Mouse (Mus musculus) Patski (cell line): ENCODE measurements around the gene Cdh22. TPM values are rescaled to one million over a fixed set of nuclear protein-coding genes. Genes with fewer than 3 reads are reported as not detected.

ENCODE experiments used
- ATAC-seq: fragments of 100-300 bp; one replicate; pipeline ENCODE4 v1.8.0; 2021
- CTCF ChIA-PET: fragments of 350-600 bp; sonication (Branson Sonifier 250); formaldehyde crosslinking; loops from one replicate; lab custom pipeline; 2022; ENCODE audit warnings: inconsistent platforms; lab: Charles Lee
- POLR2A ChIA-PET: fragments of 350-600 bp; sonication (Branson Sonifier 250); formaldehyde crosslinking; loops from one replicate; lab custom pipeline; 2022; ENCODE audit warnings: antibody characterized with exemption, inconsistent platforms; lab: Charles Lee
- DNase-seq: peaks from one replicate; pipeline ENCODE4 v3.0.0-alpha.2; 2011; ENCODE audit warnings: low read depth, low spot score
- H3K27me3 ChIP-seq: fragments of 371-371 bp; one replicate; pipeline ENCODE4 v1.5.1; 2021
- CTCF ChIP-seq: fragments of 100-300 bp; IDR thresholded peaks from one replicate; pipeline ENCODE4 v1.5.1; 2021
- in situ Hi-C: fragments of 300-500 bp; cut with MboI; formaldehyde crosslinking; loops from 3 replicates; pipeline ENCODE4 v1.11.1; 2018; ENCODE audit warnings: low pct_unique_long_range_greater_than_20kb, mixed read lengths
- polyA plus RNA-seq: library from polyadenylated mRNA; unstranded; gene quantifications from one replicate; pipeline ENCODE4 v1.2.3, GENCODE M21; 2021

Gene Cdh22
- not detected for polyA plus RNA-seq

- in situ Hi-C loops, result no loop called here
- CTCF ChIA-PET, result no interaction called here
- ATAC-seq (peak; percentile 52), DNase-seq (no peak)
- no peak for TF ChIP-seq CTCF
- peaks cover 64% of the 10 kb centered on the region for H3K27me3 ChIP-seq
- POLR2A ChIA-PET, result no interaction called here
Measured at GRCm38 (mm10) chr2:165234613-165235291, at the start of gene Cdh22. Gene Cdh22 (minus strand): TSS chr2:165234853.

- H3K27me3 ChIP-seq, result no peaks in the 10 kb centered on the region
- ATAC-seq (no peak), DNase-seq (no peak)
- TF ChIP-seq CTCF, result no peak
- in situ Hi-C loops, result no loop called here
- POLR2A ChIA-PET, result no interaction called here
- CTCF ChIA-PET, result no interaction called here
Measured at GRCm38 (mm10) chr2:165284377-165284776, 49.7 kb upstream of the Cdh22 start.

- no peak for ATAC-seq
- CTCF ChIA-PET, result no interaction called here
- in situ Hi-C loops, result no loop called here
- DNase-seq, result no peak
- no peak for TF ChIP-seq CTCF
- POLR2A ChIA-PET, result no interaction called here
- H3K27me3 ChIP-seq, result no peaks in the 10 kb centered on the region
Measured at GRCm38 (mm10) chr2:165283644-165284043, 49.0 kb upstream of the Cdh22 start.

GRCm38 (mm10) chr2:165281779-165282311 lies 47.2 kb upstream of the Cdh22 start:
- ChIA-PET CTCF (interaction anchor here (1.4 kb wide), 1 partner anchor 33 kb away, joined by 3 read pairs; no protein-coding TSS in a partner anchor), POLR2A (interaction anchor here (0.5 kb wide), 1 partner anchor 591 kb away, joined by 5 read pairs; no protein-coding TSS in a partner anchor)
- ATAC-seq (no peak), DNase-seq (no peak)
- TF ChIP-seq CTCF, result no peak
- in situ Hi-C loops, result no loop called here
- H3K27me3 ChIP-seq, result no peaks in the 10 kb centered on the region

GRCm38 (mm10) chr2:165279351-165279750 lies 44.7 kb upstream of the Cdh22 start:
- ATAC-seq (no peak), DNase-seq (no peak)
- no peaks in the 10 kb centered on the region for H3K27me3 ChIP-seq
- no peak for TF ChIP-seq CTCF
- POLR2A ChIA-PET, result interaction anchor here (0.6 kb wide), 1 partner anchor 33 kb away, joined by 3 read pairs; no protein-coding TSS in a partner anchor
- CTCF ChIA-PET, result interaction anchor here (1.4 kb wide), 1 partner anchor 58 kb away, joined by 4 read pairs; no protein-coding TSS in a partner anchor
- in situ Hi-C loops, result no loop called here

GRCm38 (mm10) chr2:165277188-165277740 lies 42.6 kb upstream of the Cdh22 start:
- in situ Hi-C loops, result no loop called here
- no peak for TF ChIP-seq CTCF
- ATAC-seq, result peak; percentile 12
- no peaks in the 10 kb centered on the region for H3K27me3 ChIP-seq
- POLR2A ChIA-PET, result no interaction called here
- DNase-seq, result no peak
- CTCF ChIA-PET, result interaction anchor here (0.6 to 3.1 kb wide), 4 partner anchors 10 to 341 kb away, joined by 3 to 11 read pairs (median 6); partner anchors contain the start of gene Slc35c2

- no peak for TF ChIP-seq CTCF
- ATAC-seq (no peak), DNase-seq (no peak)
- CTCF ChIA-PET, result interaction anchor here (1.0 to 3.1 kb wide), 3 partner anchors 12 to 201 kb away, joined by 3 to 11 read pairs (median 6); partner anchors contain the start of gene Slc35c2
- no peaks in the 10 kb centered on the region for H3K27me3 ChIP-seq
- POLR2A ChIA-PET, result no interaction called here
- in situ Hi-C loops, result no loop called here
Measured at GRCm38 (mm10) chr2:165275824-165276223, 41.2 kb upstream of the Cdh22 start.

GRCm38 (mm10) chr2:165275124-165275640 lies 40.5 kb upstream of the Cdh22 start:
- ATAC-seq (no peak), DNase-seq (no peak)
- CTCF ChIA-PET, result interaction anchor here (1.0 to 3.1 kb wide), 3 partner anchors 12 to 200 kb away, joined by 3 to 11 read pairs (median 6); partner anchors contain the start of gene Slc35c2

GRCm38 (mm10) chr2:165273589-165273988 lies 38.9 kb upstream of the Cdh22 start:
- H3K27me3 ChIP-seq, result peaks cover 5% of the 10 kb centered on the region
- POLR2A ChIA-PET, result no interaction called here
- in situ Hi-C loops, result loop anchor here (5.0 kb wide), 1 partner anchor 196 kb away; no protein-coding TSS in a partner anchor
- CTCF ChIA-PET, result no interaction called here
- no peak for ATAC-seq
- DNase-seq, result no peak
- no peak for TF ChIP-seq CTCF

More at GRCm38 (mm10) chr2:165275124-165275640, 40.5 kb upstream of the Cdh22 start:
- H3K27me3 ChIP-seq, result no peaks in the 10 kb centered on the region
- in situ Hi-C loops, result no loop called here
- POLR2A ChIA-PET, result interaction anchor here (0.6 kb wide), 1 partner anchor 163 kb away, joined by 4 read pairs; no protein-coding TSS in a partner anchor
- TF ChIP-seq CTCF, result no peak

- peaks cover 17% of the 10 kb centered on the region for H3K27me3 ChIP-seq
- POLR2A ChIA-PET, result no interaction called here
- in situ Hi-C loops, result loop anchor here (5.0 kb wide), 1 partner anchor 194 kb away; no protein-coding TSS in a partner anchor
- ATAC-seq (no peak), DNase-seq (no peak)
- CTCF ChIA-PET, result no interaction called here
- no peak for TF ChIP-seq CTCF
Measured at GRCm38 (mm10) chr2:165271326-165271725, 36.7 kb upstream of the Cdh22 start.
